In the genomic region with DNA sequence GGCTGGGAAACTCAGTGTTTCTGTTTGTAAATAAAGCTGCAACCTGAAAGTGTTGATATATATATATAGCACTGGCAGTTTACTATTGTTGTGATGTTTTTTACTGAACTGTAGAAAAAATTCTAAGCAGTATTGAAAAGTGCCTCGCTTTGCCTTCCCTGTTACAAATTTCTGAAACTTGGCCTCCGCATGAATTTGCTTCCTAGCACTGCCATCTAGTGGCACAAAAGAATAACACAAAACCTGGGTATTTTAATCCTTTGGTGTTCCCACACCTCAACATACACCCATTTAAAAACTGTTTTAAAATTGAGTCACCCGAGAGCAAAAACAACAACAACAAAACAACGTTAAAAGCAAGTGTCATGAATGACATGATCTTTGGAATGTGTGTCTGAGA, we compare ENCODE assay signal across 8 mouse cellular contexts. TPM values are rescaled to one million over a fixed set of nuclear protein-coding genes. Genes with fewer than 3 reads are reported as not detected.
DNase-seq lines count a peak whose midpoint lies in the region; ATAC-seq lines count a peak whose summit lies in the region.

No protein-coding gene starts in this region.

- H3K36me3 ChIP-seq in embryonic facial prominence, embryonic 14.5 days (ENCODE audit: control insufficient read depth, insufficient read depth, low read length), result no peaks in the 10 kb centered on the region

- no peak overlapping the region for H3K9ac ChIP-seq in embryonic facial prominence, embryonic 14.5 days (ENCODE audit: low read depth, low read length)

- H3K27me3 ChIP-seq in embryonic facial prominence, embryonic 14.5 days (replicated peaks; ENCODE audit: control insufficient read depth, insufficient read depth, low read length), result peaks cover 5% of the 10 kb centered on the region; the same call in 1 of the 2 replicates

- H3K4me3 ChIP-seq in embryonic facial prominence, embryonic 14.5 days (ENCODE audit: low read depth, low read length), result no peak overlapping the region

- intact Hi-C loops in gastrocnemius, postnatal 36 days (cut with DNase I), result loop anchor here (2.0 to 10.0 kb wide), 2 partner anchors 202 to 322 kb away; no protein-coding TSS in a partner anchor

- H3K9me3 ChIP-seq in embryonic facial prominence, embryonic 14.5 days (ENCODE audit: control insufficient read depth, low read length), result no peaks in the 10 kb centered on the region

- 3% methylated on average over 4 of the region's 4 CpGs for WGBS in embryonic facial prominence, embryonic 14.5 days

- H3K27ac ChIP-seq in embryonic facial prominence, embryonic 14.5 days (replicated peaks; ENCODE audit: low read depth, low read length), result no peak overlapping the region

- H3K4me2 ChIP-seq in embryonic facial prominence, embryonic 14.5 days (ENCODE audit: low read depth, low read length), result no peak overlapping the region

- H3K4me1 ChIP-seq in embryonic facial prominence, embryonic 14.5 days (ENCODE audit: control insufficient read depth, insufficient read depth, low read length), result no peaks in the 10 kb centered on the region

- no peak for ATAC-seq in embryonic facial prominence, embryonic 14.5 days (ENCODE audit: low read depth)

- DNase-seq in adrenal gland, postnatal 10 days, result peak; percentile 56
- no peak for DNase-seq in adrenal gland, adult 8-10 months
- peak; percentile 24 for DNase-seq in layer of hippocampus, adult 9-10 months (ENCODE audit: low spot score)
- no peak for DNase-seq in layer of hippocampus, adult 9-11 months
- peak; percentile 69 for DNase-seq in MN1 (ENCODE audit: low spot score)
- DNase-seq in embryonic facial prominence, embryonic 14.5 days (ENCODE audit: low spot score), result peak; percentile 63
- peak; percentile 66 for DNase-seq in mesoderm, embryonic 11.5 days (ENCODE audit: low read depth, low spot score)
- no peak for DNase-seq in gastrocnemius, postnatal 36 days

RNA-seq across cellular contexts. Expression of gene 1700010I14Rik, which starts 51.5 kb away (rescaled TPM):
- total RNA-seq in adrenal gland, postnatal 10 days (2021), result 1 to 10 TPM; 1.7 to 2.3 TPM
- 1 to 10 TPM; 2.7 to 3.9 (median 3.3) TPM for total RNA-seq in adrenal gland, adult 8-10 months (2022)
- 0.90 and 1.6 TPM in 2 replicates for polyA plus RNA-seq in embryonic facial prominence, embryonic 14.5 days (2014; fragmentation: Nextera tagmentation; extraction: Ambion mirVana)
- total RNA-seq in gastrocnemius, postnatal 36 days (2021), result under 1 TPM; 0.18 to 0.20 TPM

Comparison
In these comparisons a context has a peak if more than half of its experiments do, and no peak if none do; other contexts are left out.
1. DNase-seq: peak in adrenal gland, postnatal 10 days (single experiment), layer of hippocampus, adult 9-10 months (single experiment), MN1 (single experiment), embryonic facial prominence, embryonic 14.5 days (single experiment) and mesoderm, embryonic 11.5 days (single experiment); none in adrenal gland, adult 8-10 months (single experiment), layer of hippocampus, adult 9-11 months (single experiment) and gastrocnemius, postnatal 36 days (0 of 2).